Mouse (Mus musculus) thymus, postnatal 36 days (tissue): Measurements from ENCODE around the gene Zbtb25.

Experiments
- DNase-seq, 2 experiments: peaks; one replicate each; pipeline ENCODE4 v3.0.0; 2022; ENCODE audit warnings: mixed read lengths in 2 of 2

Gene Zbtb25

GRCm38 (mm10) chr12:76336111-76336965, 33.1 kb downstream of the Zbtb25 start:
- DNase-seq, result no peak

- no peak for DNase-seq
Observed at GRCm38 (mm10) chr12:76335641-76336040, 33.8 kb downstream of the Zbtb25 start.

- DNase-seq, result no peak
Observed at GRCm38 (mm10) chr12:76333688-76334087, 35.7 kb downstream of the Zbtb25 start.

GRCm38 (mm10) chr12:76328567-76329354, 40.6 kb downstream of the Zbtb25 start:
- DNase-seq, result no peak

- no peak for DNase-seq
Observed at GRCm38 (mm10) chr12:76326437-76327220, 42.8 kb downstream of the Zbtb25 start.

GRCm38 (mm10) chr12:76324679-76325431, 44.5 kb downstream of the Zbtb25 start, which contains the start of gene Akap5:
Gene Akap5, plus strand, starts transcription at chr12:76324891.
- peak; percentile 68 to 70 for DNase-seq

- no peak for DNase-seq
Observed at GRCm38 (mm10) chr12:76318282-76319212, 50.9 kb downstream of the Zbtb25 start.

- DNase-seq, result no peak
Observed at GRCm38 (mm10) chr12:76311951-76312350, 57.5 kb downstream of the Zbtb25 start.

GRCm38 (mm10) chr12:76311227-76311626, 58.2 kb downstream of the Zbtb25 start:
- DNase-seq, result no peak

GRCm38 (mm10) chr12:76310633-76311032, 58.8 kb downstream of the Zbtb25 start:
- no peak for DNase-seq

- DNase-seq, result no peak
Observed at GRCm38 (mm10) chr12:76310007-76310406, 59.4 kb downstream of the Zbtb25 start.

- DNase-seq, result no peak
Observed at GRCm38 (mm10) chr12:76308436-76308835, 61.0 kb downstream of the Zbtb25 start.

GRCm38 (mm10) chr12:76307964-76308363, 61.4 kb downstream of the Zbtb25 start:
- DNase-seq, result no peak

GRCm38 (mm10) chr12:76306852-76307561, 62.4 kb downstream of the Zbtb25 start:
- no peak for DNase-seq

GRCm38 (mm10) chr12:76305107-76305506, 64.3 kb downstream of the Zbtb25 start:
- no peak for DNase-seq

GRCm38 (mm10) chr12:76304199-76304598, 65.2 kb downstream of the Zbtb25 start:
- DNase-seq, result no peak

GRCm38 (mm10) chr12:76303474-76303873, 65.9 kb downstream of the Zbtb25 start:
- no peak for DNase-seq

GRCm38 (mm10) chr12:76300367-76300766, 69.0 kb downstream of the Zbtb25 start:
- DNase-seq, result no peak

- DNase-seq, result no peak
Observed at GRCm38 (mm10) chr12:76299361-76299906, 70.0 kb downstream of the Zbtb25 start.

GRCm38 (mm10) chr12:76297830-76298229, 71.6 kb downstream of the Zbtb25 start:
- no peak for DNase-seq
